Mouse (Mus musculus) forebrain, embryonic 13.5 days (tissue): Measurements from ENCODE around the gene Klk1b4. TPM values are rescaled to one million over a fixed set of nuclear protein-coding genes. Genes with fewer than 3 reads are reported as not detected.
A peak's percentile ranks its signal among the peaks of the same experiment; 100 is the strongest.
"Not testable (repeated sequence)": the region's sequence is repeated elsewhere in the genome, so short reads cannot be mapped to it uniquely, and the experiment has no call there.

ENCODE experiments used
- ATAC-seq: fragments of 200-750 bp; cut with Nextera tagmentation; 2 replicates; pipeline ENCODE4 v1.8.0; 2017
- H3K27ac ChIP-seq: fragments of 300-500 bp; sonication (generic); 2 replicates; pipeline ENCODE4 v1.5.1; 2015; ENCODE audit warnings: inconsistent platforms, mild to moderate bottlenecking, moderate library complexity
- H3K27me3 ChIP-seq: fragments of 300-500 bp; sonication (generic); 2 replicates; pipeline ENCODE4 v1.6.1; 2015; ENCODE audit warnings: mild to moderate bottlenecking, inconsistent platforms
- H3K36me3 ChIP-seq: fragments of 300-500 bp; sonication (generic); 2 replicates; pipeline ENCODE4 v1.6.1; 2015; ENCODE audit warnings: mild to moderate bottlenecking, inconsistent platforms; ENCODE audit not compliant: poor library complexity, severe bottlenecking
- H3K4me1 ChIP-seq: fragments of 300-500 bp; sonication (generic); 2 replicates; pipeline ENCODE4 v1.6.1; 2015; ENCODE audit warnings: inconsistent platforms
- H3K4me2 ChIP-seq: fragments of 300-500 bp; sonication (generic); 2 replicates; pipeline ENCODE4 v1.6.1; 2015; ENCODE audit warnings: inconsistent platforms, mild to moderate bottlenecking, moderate library complexity
- H3K4me3 ChIP-seq: fragments of 300-500 bp; sonication (generic); 2 replicates; pipeline ENCODE4 v1.5.1; 2015; ENCODE audit warnings: mild to moderate bottlenecking, inconsistent platforms
- H3K9ac ChIP-seq: fragments of 300-500 bp; sonication (generic); 2 replicates; pipeline ENCODE4 v1.6.1; 2015; ENCODE audit warnings: mild to moderate bottlenecking, inconsistent platforms
- H3K9me3 ChIP-seq: fragments of 300-500 bp; sonication (generic); replicated peaks from 2 replicates; pipeline ENCODE4 v1.6.1; 2016; ENCODE audit warnings: inconsistent platforms
- WGBS: fragments of 180-500 bp; shearing (Covaris S2); methylation state at CpG from one replicate; pipeline ENCODE4 v1.1.7; 2015; 5-methylcytosine and 5-hydroxymethylcytosine counted together
- polyA plus RNA-seq: library from polyadenylated mRNA; unstranded; fragments of >200 nt; fragmentation: Nextera tagmentation; extraction: Ambion mirVana; gene quantifications from 2 replicates; pipeline ENCODE4 v1.2.1, GENCODE M21; 2015

Gene Klk1b4
- polyA plus RNA-seq, 1 experiment from 2014 or later = not detected

- peaks cover 6% of the 10 kb centered on the region for H3K4me1 ChIP-seq
- H3K27ac ChIP-seq = no peak overlapping the region
- no peak overlapping the region for H3K4me2 ChIP-seq
- no peak overlapping the region for H3K4me3 ChIP-seq
- H3K36me3 ChIP-seq = no peaks in the 10 kb centered on the region
- H3K27me3 ChIP-seq = 0 out of 2 replicates have a peak, but pooled peaks cover 3% of the 10 kb centered on the region
- WGBS = 56% methylated on average over 1 of the region's 1 CpGs
- H3K9ac ChIP-seq = no peak overlapping the region
- ATAC-seq = no peak
- no peaks in the 10 kb centered on the region for H3K9me3 ChIP-seq
Measured at GRCm38 (mm10) chr7:44240712-44241111, 33.5 kb downstream of the Klk1b4 start.

GRCm38 (mm10) chr7:44241163-44241562 lies 33.9 kb downstream of the Klk1b4 start:
- Histone ChIP-seq H3K9me3 (no peaks in the 10 kb centered on the region), H3K4me2 (no peak overlapping the region), H3K4me1 (peaks cover 6% of the 10 kb centered on the region), H3K9ac (no peak overlapping the region), H3K4me3 (no peak overlapping the region), H3K27ac (no peak overlapping the region), H3K27me3 (0 out of 2 replicates have a peak, but pooled peaks cover 3% of the 10 kb centered on the region), H3K36me3 (no peaks in the 10 kb centered on the region)
- 69% methylated on average over 2 of the region's 2 CpGs for WGBS
- no peak for ATAC-seq

GRCm38 (mm10) chr7:44244080-44244479 lies 36.8 kb downstream of the Klk1b4 start:
- Histone ChIP-seq H3K4me1 (peaks cover 23% of the 10 kb centered on the region), H3K36me3 (peaks cover 8% of the 10 kb centered on the region), H3K27me3 (0 out of 2 replicates have a peak, but pooled peaks cover 3% of the 10 kb centered on the region), H3K27ac (no peak overlapping the region), H3K9ac (no peak overlapping the region), H3K4me3 (no peak overlapping the region), H3K9me3 (no peaks in the 10 kb centered on the region), H3K4me2 (no peak overlapping the region)
- ATAC-seq = no peak
- WGBS = 57% methylated on average over 1 of the region's 1 CpGs

- peak within 1 kb of the TSS; percentile 82 for H3K4me2 ChIP-seq
- peak within 1 kb of the TSS; percentile 90 for H3K27ac ChIP-seq
- H3K36me3 ChIP-seq = peaks cover 30% of the 10 kb centered on the region
- H3K9ac ChIP-seq = peak within 1 kb of the TSS; percentile 93
- ATAC-seq = peak; percentile 85
- H3K27me3 ChIP-seq = no peaks in the 10 kb centered on the region
- H3K4me1 ChIP-seq = peaks cover 35% of the 10 kb centered on the region
- WGBS = under 1% methylated on average over 62 of the region's 62 CpGs
- no peaks in the 10 kb centered on the region for H3K9me3 ChIP-seq
- peak within 1 kb of the TSS; percentile 92 for H3K4me3 ChIP-seq
Measured at GRCm38 (mm10) chr7:44246055-44246983, 39.1 kb downstream of the Klk1b4 start, which contains the start of the genes 1700028J19Rik and 2410002F23Rik. 1700028J19Rik (minus strand) TSS chr7:44246695. 2410002F23Rik (plus strand) TSS chr7:44246722.

GRCm38 (mm10) chr7:44246984-44247470 lies 39.8 kb downstream of the Klk1b4 start:
- no peaks in the 10 kb centered on the region for H3K9me3 ChIP-seq
- 0% methylated on average over 23 of the region's 23 CpGs for WGBS
- H3K27me3 ChIP-seq = no peaks in the 10 kb centered on the region
- H3K4me1 ChIP-seq = peaks cover 35% of the 10 kb centered on the region
- peaks cover 34% of the 10 kb centered on the region for H3K36me3 ChIP-seq
- no peak; the same call in 1 of the 2 replicates for ATAC-seq
- H3K4me2 ChIP-seq = peak overlapping the region; percentile 82
- H3K9ac ChIP-seq = peak overlapping the region; percentile 93
- peak overlapping the region; percentile 92 for H3K4me3 ChIP-seq
- H3K27ac ChIP-seq = peak overlapping the region; percentile 90

- Histone ChIP-seq H3K4me3 (peak overlapping the region; percentile 92), H3K27ac (no peak overlapping the region), H3K27me3 (no peaks in the 10 kb centered on the region), H3K9me3 (no peaks in the 10 kb centered on the region), H3K4me2 (peak overlapping the region; percentile 82), H3K4me1 (peaks cover 40% of the 10 kb centered on the region), H3K9ac (peak overlapping the region; percentile 93), H3K36me3 (peaks cover 44% of the 10 kb centered on the region)
- WGBS = 97% methylated on average over 2 of the region's 2 CpGs
- no peak for ATAC-seq
Measured at GRCm38 (mm10) chr7:44247971-44248370, 40.7 kb downstream of the Klk1b4 start.

GRCm38 (mm10) chr7:44249248-44249647 lies 42.0 kb downstream of the Klk1b4 start:
- no peak overlapping the region for H3K9ac ChIP-seq
- WGBS = 91% methylated on average over 4 of the region's 4 CpGs
- H3K4me1 ChIP-seq = peaks cover 40% of the 10 kb centered on the region
- no peak overlapping the region for H3K4me3 ChIP-seq
- no peak for ATAC-seq
- H3K27ac ChIP-seq = no peak overlapping the region
- H3K9me3 ChIP-seq = no peaks in the 10 kb centered on the region
- no peaks in the 10 kb centered on the region for H3K27me3 ChIP-seq
- peaks cover 57% of the 10 kb centered on the region for H3K36me3 ChIP-seq
- H3K4me2 ChIP-seq = no peak overlapping the region

- not testable (repeated sequence) for H3K9ac ChIP-seq, ATAC-seq, H3K4me2 ChIP-seq, H3K9me3 ChIP-seq, H3K27me3 ChIP-seq, H3K27ac ChIP-seq, H3K4me3 ChIP-seq
- 91% methylated on average over 17 of the region's 17 CpGs for WGBS
- Histone ChIP-seq H3K4me1 (peaks cover 33% of the 10 kb centered on the region), H3K36me3 (peaks cover 69% of the 10 kb centered on the region)
Measured at GRCm38 (mm10) chr7:44250732-44251275, 43.6 kb downstream of the Klk1b4 start.

GRCm38 (mm10) chr7:44253023-44253616 lies 45.9 kb downstream of the Klk1b4 start:
- H3K9me3 ChIP-seq = no peaks in the 10 kb centered on the region
- no peak overlapping the region for H3K9ac ChIP-seq
- H3K4me1 ChIP-seq = peaks cover 25% of the 10 kb centered on the region
- H3K4me3 ChIP-seq = no peak overlapping the region
- peaks cover 69% of the 10 kb centered on the region for H3K36me3 ChIP-seq
- H3K27me3 ChIP-seq = no peaks in the 10 kb centered on the region
- no peak overlapping the region for H3K27ac ChIP-seq
- 69% methylated on average over 15 of the region's 15 CpGs for WGBS
- H3K4me2 ChIP-seq = no peak overlapping the region
- no peak for ATAC-seq

- WGBS = 85% methylated on average over 6 of the region's 6 CpGs
- no peak for ATAC-seq
Measured at GRCm38 (mm10) chr7:44254930-44255329, 47.7 kb downstream of the Klk1b4 start.

GRCm38 (mm10) chr7:44257278-44257677 lies 50.0 kb downstream of the Klk1b4 start, which contains the start of gene Acp4:
Acp4 (minus strand) TSS chr7:44257378.
- 83% methylated on average over 4 of the region's 4 CpGs for WGBS
- no peak within 1 kb of the TSS for H3K27ac ChIP-seq
- ATAC-seq = no peak
- H3K4me3 ChIP-seq = no peak within 1 kb of the TSS
- peaks cover 4% of the 10 kb centered on the region; the same call in 1 of the 2 replicates for H3K27me3 ChIP-seq
- H3K4me2 ChIP-seq = no peak within 1 kb of the TSS
- H3K9me3 ChIP-seq = no peaks in the 10 kb centered on the region
- peaks cover 32% of the 10 kb centered on the region for H3K36me3 ChIP-seq
- peaks cover 3% of the 10 kb centered on the region; the same call in 1 of the 2 replicates for H3K4me1 ChIP-seq
- H3K9ac ChIP-seq = no peak within 1 kb of the TSS

More at GRCm38 (mm10) chr7:44254930-44255329, 47.7 kb downstream of the Klk1b4 start:
- Histone ChIP-seq H3K4me2 (no peak overlapping the region), H3K4me1 (peaks cover 8% of the 10 kb centered on the region), H3K9me3 (no peaks in the 10 kb centered on the region), H3K27ac (no peak overlapping the region), H3K27me3 (no peaks in the 10 kb centered on the region), H3K4me3 (no peak overlapping the region), H3K9ac (no peak overlapping the region), H3K36me3 (peaks cover 52% of the 10 kb centered on the region)
